In genomic region chr11:76478676-76479655, GRCm38 (mm10) we compare ENCODE assay signal across 12 mouse cellular contexts.
A peak's percentile ranks its signal among the peaks of the same experiment; 100 is the strongest.
DNase-seq lines count a peak whose midpoint lies in the region; ATAC-seq and TF ChIP-seq lines count a peak whose summit lies in the region.
"Had no signal": no experiment of that assay in that cellular context is flagged by ENCODE, and none has a peak within 500 bp of the region (broad histone marks: within the 10 kb centered on the region; RNA-seq: fewer than 3 reads in every experiment).

No protein-coding gene starts in this region.

- TF ChIP-seq CTCF in thymus, adult 2 months (IDR thresholded peaks at IDR 0.05; ENCODE audit: borderline replicate concordance, control insufficient read depth, extremely low read depth, insufficient read depth, low read length, poor library complexity) = no peak

- TF ChIP-seq POLR2A in thymus, adult 2 months (IDR thresholded peaks at IDR 0.05; ENCODE audit: control insufficient read depth, extremely low read depth, insufficient read depth, low read length, poor library complexity) = no peak

- peaks cover 33% of the 10 kb centered on the region for H3K4me1 ChIP-seq in embryonic facial prominence, embryonic 13.5 days
- peaks cover 35% of the 10 kb centered on the region for H3K4me1 ChIP-seq in embryonic facial prominence, embryonic 10.5 days
- H3K4me1 ChIP-seq in thymus, adult 2 months (replicated peaks; ENCODE audit: control insufficient read depth, insufficient read depth, low read length) = peaks cover 40% of the 10 kb centered on the region
- H3K4me1 ChIP-seq in stomach, embryonic 14.5 days (ENCODE audit: control insufficient read depth, insufficient read depth, low read length) = peaks cover 19% of the 10 kb centered on the region; the same call in 1 of the 2 replicates

- H3K4me3 ChIP-seq in embryonic facial prominence, embryonic 13.5 days = no peak overlapping the region
- H3K4me3 ChIP-seq in embryonic facial prominence, embryonic 10.5 days = no peak overlapping the region
- H3K4me3 ChIP-seq in thymus, adult 2 months (ENCODE audit: control insufficient read depth, insufficient read depth, low read length) = no peak overlapping the region
- no peak overlapping the region for H3K4me3 ChIP-seq in stomach, embryonic 14.5 days (ENCODE audit: low read depth, low read length)
- H3K4me3 ChIP-seq: embryonic facial prominence, embryonic 15.5 days had no signal

- peaks cover 47% of the 10 kb centered on the region for H3K36me3 ChIP-seq in embryonic facial prominence, embryonic 13.5 days
- peaks cover 45% of the 10 kb centered on the region for H3K36me3 ChIP-seq in embryonic facial prominence, embryonic 10.5 days (replicated peaks)
- peaks cover 15% of the 10 kb centered on the region for H3K36me3 ChIP-seq in thymus, adult 2 months (ENCODE audit: control insufficient read depth, insufficient read depth, low read length)
- H3K36me3 ChIP-seq in stomach, embryonic 14.5 days (ENCODE audit: control insufficient read depth, insufficient read depth, low read length) = peaks cover 24% of the 10 kb centered on the region

- ATAC-seq in embryonic facial prominence, embryonic 13.5 days (ENCODE audit: insufficient number of reproducible peaks, insufficient read depth, low FRiP score, low TSS enrichment, low read depth) = no peak
- no peak for ATAC-seq in stomach, embryonic 14.5 days (ENCODE audit: insufficient number of reproducible peaks, insufficient read depth, low FRiP score, low read depth)

- WGBS in embryonic facial prominence, embryonic 13.5 days = 82% methylated on average over 13 of the region's 13 CpGs
- 88% methylated on average over 13 of the region's 13 CpGs for WGBS in embryonic facial prominence, embryonic 10.5 days
- 41% methylated on average over 13 of the region's 13 CpGs for WGBS in thymus, adult 2 months
- 82% methylated on average over 13 of the region's 13 CpGs for WGBS in stomach, embryonic 14.5 days

- H3K9ac ChIP-seq in embryonic facial prominence, embryonic 13.5 days = no peak overlapping the region
- no peak overlapping the region for H3K9ac ChIP-seq in stomach, embryonic 14.5 days (replicated peaks; ENCODE audit: low read depth, low read length)
- H3K9ac ChIP-seq: embryonic facial prominence, embryonic 15.5 days had no signal

- DNase-seq in embryonic facial prominence, embryonic 10.5 days (ENCODE audit: low spot score) = no peak
- DNase-seq in thymus, adult 2 months = no peak
- no peak for DNase-seq in thymus, postnatal 10 days (ENCODE audit: low spot score in 2 of 2)
- peak; percentile 71 for DNase-seq in kidney, adult 9 months
- DNase-seq in adrenal gland, postnatal 10 days = no peak
- no peak for DNase-seq in adrenal gland, postnatal 14 days
- DNase-seq: gastrocnemius, postnatal 25 days; midbrain, embryonic 14.5 days; retina, postnatal 1 day had no signal

- no peaks in the 10 kb centered on the region for H3K9me3 ChIP-seq in embryonic facial prominence, embryonic 13.5 days
- H3K9me3 ChIP-seq in embryonic facial prominence, embryonic 10.5 days = no peaks in the 10 kb centered on the region
- no peaks in the 10 kb centered on the region for H3K9me3 ChIP-seq in stomach, embryonic 14.5 days (ENCODE audit: control insufficient read depth, low read depth, low read length)
- H3K9me3 ChIP-seq: embryonic facial prominence, embryonic 15.5 days had no signal

- no peaks in the 10 kb centered on the region for H3K27me3 ChIP-seq in embryonic facial prominence, embryonic 13.5 days
- no peaks in the 10 kb centered on the region for H3K27me3 ChIP-seq in embryonic facial prominence, embryonic 10.5 days (replicated peaks; ENCODE audit: low read depth, poor library complexity, severe bottlenecking)
- no peaks in the 10 kb centered on the region for H3K27me3 ChIP-seq in thymus, adult 2 months (ENCODE audit: control insufficient read depth, insufficient read depth, low read length)
- no peaks in the 10 kb centered on the region for H3K27me3 ChIP-seq in stomach, embryonic 14.5 days (ENCODE audit: control insufficient read depth, insufficient read depth, low read length)
- H3K27me3 ChIP-seq: embryonic facial prominence, embryonic 15.5 days had no signal

- 0 out of 2 replicates have a peak overlapping the region, but pooled peaks have one; percentile 8 for H3K27ac ChIP-seq in embryonic facial prominence, embryonic 13.5 days
- no peak overlapping the region for H3K27ac ChIP-seq in embryonic facial prominence, embryonic 10.5 days (replicated peaks)
- H3K27ac ChIP-seq in thymus, adult 2 months (ENCODE audit: control insufficient read depth, insufficient read depth, low read length) = peak overlapping the region; percentile 74
- H3K27ac ChIP-seq in stomach, embryonic 14.5 days (ENCODE audit: low read length) = peak overlapping the region; percentile 35; the same call in 1 of the 2 replicates
- H3K27ac ChIP-seq: embryonic facial prominence, embryonic 15.5 days had no signal

- no peak overlapping the region for H3K4me2 ChIP-seq in embryonic facial prominence, embryonic 13.5 days
- H3K4me2 ChIP-seq in stomach, embryonic 14.5 days (replicated peaks; ENCODE audit: low read depth, low read length) = no peak overlapping the region
- H3K4me2 ChIP-seq: embryonic facial prominence, embryonic 15.5 days had no signal
